Mouse (Mus musculus): ENCODE measurements at regions not wholly inside any gene's neighbourhood (a gene's known extent, or its start where the extent isn't known, plus 50 kb on each side); places are given as distances from the start of the nearest gene placed in this dataset.

DNA sequence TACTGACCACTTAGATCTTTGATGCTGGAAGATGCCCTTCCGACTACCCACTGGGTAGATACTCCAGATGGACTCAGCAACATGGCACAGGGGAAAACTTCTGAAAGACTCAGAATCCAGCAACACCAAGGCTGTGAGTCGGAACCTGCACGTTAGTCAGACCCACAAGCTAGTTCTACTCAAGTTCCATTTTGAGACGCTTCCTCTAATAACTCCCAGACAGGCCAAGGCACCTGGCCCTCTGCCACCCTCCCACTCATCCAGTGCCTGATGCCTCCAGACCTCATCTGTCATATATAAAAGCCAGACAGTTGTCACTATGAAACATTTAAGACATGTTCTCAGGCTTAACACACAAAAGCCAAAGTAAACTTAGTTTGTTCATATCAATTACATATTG, 121.9 kb upstream of the Gm15217 start:
- no peak for TF ChIP-seq CTCF (IDR thresholded peaks at IDR 0.05; ENCODE audit: insufficient read depth, low read length)
- no peak for TF ChIP-seq POLR2A (IDR thresholded peaks at IDR 0.05; ENCODE audit: borderline replicate concordance, extremely low read depth, low read depth, low read length)
